Mouse (Mus musculus): Measurements from ENCODE around the gene 2410002F23Rik. TPM values are rescaled to one million over a fixed set of nuclear protein-coding genes. Genes with fewer than 3 reads are reported as not detected.
A peak's percentile ranks its signal among the peaks of the same experiment; 100 is the strongest.
"Not testable (repeated sequence)": the region's sequence is repeated elsewhere in the genome, so short reads cannot be mapped to it uniquely, and the experiment has no call there.

2410002F23Rik gene
- 99.8 and 109 TPM in 2 replicates for polyA plus RNA-seq (2016; fragmentation: Nextera tagmentation; extraction: Ambion mirVana)

DNA sequence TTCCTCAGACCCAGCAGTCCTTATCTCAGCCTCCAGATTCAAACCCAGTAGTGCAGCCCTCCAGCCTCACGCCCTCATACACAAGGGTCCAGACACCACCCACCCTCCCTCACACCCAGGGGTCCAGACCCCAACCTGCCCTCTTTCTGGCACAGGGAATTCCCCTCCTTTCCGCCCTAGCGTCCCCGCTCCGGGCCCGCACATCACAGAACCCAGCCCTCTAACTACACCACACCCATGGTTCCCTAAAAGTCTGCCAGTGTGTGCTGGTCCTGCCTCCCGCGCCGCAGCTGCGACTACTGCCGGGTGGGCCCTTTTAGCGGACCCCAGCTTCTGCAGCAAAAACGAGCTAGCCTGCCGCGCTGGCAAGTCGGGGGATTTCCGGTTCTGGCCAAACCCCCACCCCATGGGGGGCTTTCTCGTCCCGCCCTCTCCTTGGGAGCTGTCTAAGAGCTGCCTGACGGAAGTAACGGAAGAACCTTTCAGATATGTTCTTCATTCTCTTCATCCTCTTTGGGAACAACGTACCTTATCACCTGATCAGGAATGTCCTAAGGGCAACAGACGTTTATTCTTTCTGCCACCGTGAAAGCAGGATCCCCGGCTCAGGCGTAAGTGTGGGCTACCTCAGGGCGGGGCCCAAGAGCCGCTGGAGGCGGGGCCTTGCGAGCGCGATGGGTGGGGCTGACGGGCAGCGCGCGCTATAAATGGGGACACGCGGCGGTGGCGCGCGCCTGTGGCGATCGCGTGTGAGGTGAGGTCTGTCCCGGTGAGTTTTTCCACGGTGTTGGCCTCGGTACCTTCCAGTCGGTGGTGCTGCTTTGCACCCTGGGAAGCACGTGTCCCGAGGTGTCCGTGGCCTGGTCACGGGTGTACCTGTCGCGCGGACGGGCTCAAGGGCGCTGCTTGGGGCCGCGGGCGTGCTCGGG is at the start of gene 2410002F23Rik, which contains the start of gene 1700028J19Rik:
Gene 2410002F23Rik, plus strand, starts transcription at position 668 of the 929 bp plus-strand sequence.
Gene 1700028J19Rik, minus strand, starts transcription at position 641 of the 929 bp plus-strand sequence.
- under 1% methylated on average over 62 of the region's 62 CpGs for WGBS
- Histone ChIP-seq H3K27me3 (replicated peaks) (no peaks in the 10 kb centered on the region), H3K4me2 (peak within 1 kb of the TSS; percentile 81), H3K36me3 (peaks cover 33% of the 10 kb centered on the region), H3K9me3 (replicated peaks) (0 out of 2 replicates have a peak, but pooled peaks cover 3% of the 10 kb centered on the region), H3K9ac (peak within 1 kb of the TSS; percentile 92), H3K4me3 (peak within 1 kb of the TSS; percentile 89), H3K4me1 (replicated peaks) (peaks cover 28% of the 10 kb centered on the region), H3K27ac (ENCODE audit: poor library complexity, severe bottlenecking) (peak within 1 kb of the TSS; percentile 93)
- ATAC-seq (ENCODE audit: insufficient number of reproducible peaks, low FRiP score) = peak; percentile 92

DNA sequence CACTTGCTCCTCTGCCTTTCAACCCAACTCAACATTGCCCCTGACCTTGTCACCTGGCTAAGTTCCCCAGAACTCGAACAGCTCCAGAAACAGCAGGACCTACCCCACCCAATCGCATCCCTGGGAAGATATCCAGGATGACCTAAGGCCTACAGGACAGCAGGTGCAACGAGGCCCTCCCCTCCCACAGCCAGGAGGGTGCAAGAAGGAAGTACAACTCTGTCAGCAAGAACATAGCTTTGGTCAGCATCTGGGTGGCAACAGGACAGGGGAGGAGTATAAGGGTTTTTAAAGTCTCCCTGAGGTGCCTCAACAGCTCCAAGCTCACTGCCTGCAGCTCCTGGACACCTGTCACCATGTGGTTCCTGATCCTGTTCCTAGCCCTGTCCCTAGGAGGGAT is 48.6 kb upstream of the 2410002F23Rik start, which contains the start of gene Klk1b3:
Gene Klk1b3, plus strand, starts transcription at position 301 of the 400 bp plus-strand sequence.
- Histone ChIP-seq H3K4me2 (no peak within 1 kb of the TSS), H3K9me3 (replicated peaks) (no peaks in the 10 kb centered on the region), H3K4me1 (replicated peaks) (no peaks in the 10 kb centered on the region), H3K9ac (no peak within 1 kb of the TSS), H3K4me3 (no peak within 1 kb of the TSS), H3K36me3 (no peaks in the 10 kb centered on the region), H3K27ac (ENCODE audit: poor library complexity, severe bottlenecking) (no peak within 1 kb of the TSS), H3K27me3 (replicated peaks) (no peaks in the 10 kb centered on the region)
- no peak for ATAC-seq (ENCODE audit: insufficient number of reproducible peaks, low FRiP score)
- WGBS = 54% methylated on average over 3 of the region's 3 CpGs

DNA sequence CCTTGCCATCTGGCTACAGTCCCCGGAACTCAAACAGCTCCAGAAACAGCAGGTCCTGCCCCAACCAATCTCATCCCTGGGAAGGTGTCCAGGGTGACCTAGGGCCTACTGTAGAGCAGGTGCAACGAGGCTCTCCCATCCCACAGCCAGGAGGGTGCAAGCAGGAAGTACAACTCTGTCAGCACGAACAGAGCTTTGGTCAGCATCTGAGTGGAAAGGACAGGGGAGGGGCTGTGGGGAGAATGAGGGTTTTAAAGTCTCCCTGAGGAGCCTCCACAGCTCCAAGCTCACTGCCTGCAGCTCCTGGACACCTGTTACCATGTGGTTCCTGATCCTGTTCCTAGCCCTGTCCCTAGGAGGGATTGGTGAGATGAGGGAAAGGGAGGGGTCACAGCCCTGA is 39.4 kb upstream of the 2410002F23Rik start, which contains the start of gene Klk1b4:
Gene Klk1b4, plus strand, starts transcription at position 301 of the 400 bp plus-strand sequence.
- WGBS = 38% methylated on average over 3 of the region's 3 CpGs
- H3K4me2 ChIP-seq = not testable (repeated sequence)

DNA sequence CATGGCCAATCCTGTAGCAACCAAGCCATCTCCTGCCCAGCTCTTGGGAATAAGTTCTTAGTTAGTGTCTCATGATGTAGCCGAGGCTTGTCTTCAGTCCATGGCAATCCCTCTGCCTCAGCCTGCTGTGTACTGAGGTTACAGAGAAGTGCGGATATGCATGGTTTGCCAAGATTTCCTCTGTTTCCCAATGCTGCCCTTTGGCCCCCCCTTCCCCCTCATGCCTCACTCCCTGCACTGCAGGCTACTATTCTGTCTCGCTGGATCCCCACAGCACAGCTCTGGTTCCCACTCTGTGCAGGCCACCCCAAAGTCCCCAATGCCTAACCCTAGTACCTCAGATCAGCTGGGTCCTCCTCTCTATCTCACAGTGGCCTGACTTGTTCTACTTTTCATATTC is 38.2 kb upstream of the 2410002F23Rik start:
- H3K9me3 ChIP-seq (replicated peaks) = no peaks in the 10 kb centered on the region
- H3K36me3 ChIP-seq = no peaks in the 10 kb centered on the region
- no peak overlapping the region for H3K4me3 ChIP-seq
- H3K9ac ChIP-seq = no peak overlapping the region
- no peaks in the 10 kb centered on the region for H3K4me1 ChIP-seq (replicated peaks)
- H3K27ac ChIP-seq (ENCODE audit: poor library complexity, severe bottlenecking) = no peak overlapping the region
- no peak for ATAC-seq (ENCODE audit: insufficient number of reproducible peaks, low FRiP score)
- 68% methylated on average over 3 of the region's 3 CpGs for WGBS
- H3K4me2 ChIP-seq = no peak overlapping the region
- peaks cover 12% of the 10 kb centered on the region; the same call in 1 of the 2 replicates for H3K27me3 ChIP-seq (replicated peaks)

More for the DNA sequence above, 39.4 kb upstream of the 2410002F23Rik start, which contains the start of gene Klk1b4:
- H3K9me3 ChIP-seq (replicated peaks); H3K27ac ChIP-seq (ENCODE audit: poor library complexity, severe bottlenecking); H3K4me1 ChIP-seq (replicated peaks); H3K4me3 ChIP-seq; H3K9ac ChIP-seq; ATAC-seq (ENCODE audit: insufficient number of reproducible peaks, low FRiP score); H3K36me3 ChIP-seq: not testable (repeated sequence)
- peaks cover 12% of the 10 kb centered on the region; the same call in 1 of the 2 replicates for H3K27me3 ChIP-seq (replicated peaks)

DNA sequence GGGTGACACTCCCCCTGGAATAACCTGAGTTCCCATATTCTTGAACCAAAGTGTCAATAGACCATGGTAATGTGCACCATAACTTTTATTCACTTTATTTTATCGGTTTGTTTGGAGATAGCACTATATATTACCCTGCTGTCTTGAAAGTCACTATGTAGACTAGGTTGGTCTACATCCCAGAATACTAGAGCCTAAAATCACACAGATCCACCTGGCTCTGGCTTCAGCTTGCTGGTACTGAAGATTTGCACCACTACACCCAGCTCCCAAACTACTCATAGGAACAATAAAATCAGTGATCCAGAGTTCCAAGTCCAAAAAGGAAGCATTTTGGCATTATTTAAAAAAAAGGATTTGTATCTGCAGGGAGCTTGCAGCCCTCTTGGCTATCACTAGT is 30.9 kb upstream of the 2410002F23Rik start, which contains the start of gene Klk1b5:
Gene Klk1b5, plus strand, starts transcription at position 301 of the 400 bp plus-strand sequence.
- Histone ChIP-seq H3K4me1 (replicated peaks) (no peaks in the 10 kb centered on the region), H3K9ac (no peak within 1 kb of the TSS), H3K27me3 (replicated peaks) (peaks cover 7% of the 10 kb centered on the region; the same call in 1 of the 2 replicates), H3K36me3 (no peaks in the 10 kb centered on the region), H3K4me3 (no peak within 1 kb of the TSS), H3K27ac (ENCODE audit: poor library complexity, severe bottlenecking) (no peak within 1 kb of the TSS), H3K4me2 (no peak within 1 kb of the TSS), H3K9me3 (replicated peaks) (no peaks in the 10 kb centered on the region)
- WGBS = 62% methylated on average over 1 of the region's 1 CpGs
- no peak for ATAC-seq (ENCODE audit: insufficient number of reproducible peaks, low FRiP score)

DNA sequence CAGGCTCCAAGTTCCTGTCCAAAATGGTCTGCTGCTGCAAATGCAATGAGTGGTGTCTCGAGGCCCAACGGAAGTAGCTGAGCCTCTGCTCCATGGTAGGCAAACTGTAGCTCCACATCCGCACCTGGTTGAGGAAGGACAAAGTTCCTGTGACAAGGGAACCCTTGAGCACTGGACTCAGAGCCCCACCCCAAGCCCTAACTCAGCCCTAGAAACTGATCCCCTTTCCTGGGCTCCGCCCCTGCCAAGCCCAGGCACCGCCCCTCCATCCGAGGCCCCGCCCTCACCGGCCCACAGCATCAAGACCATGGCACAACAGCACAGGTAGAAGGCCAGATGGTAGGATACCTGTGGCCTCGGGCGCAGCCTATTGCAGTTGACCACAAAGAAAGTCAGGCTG is 24.9 kb upstream of the 2410002F23Rik start:
- not testable (repeated sequence) for H3K27ac ChIP-seq (ENCODE audit: poor library complexity, severe bottlenecking); H3K27me3 ChIP-seq (replicated peaks); H3K36me3 ChIP-seq; H3K4me3 ChIP-seq; H3K4me2 ChIP-seq; H3K4me1 ChIP-seq (replicated peaks); H3K9ac ChIP-seq; H3K9me3 ChIP-seq (replicated peaks)
- ATAC-seq (ENCODE audit: insufficient number of reproducible peaks, low FRiP score) = peak; percentile 39; the same call in 1 of the 2 replicates
- 57% methylated on average over 8 of the region's 10 CpGs for WGBS

DNA sequence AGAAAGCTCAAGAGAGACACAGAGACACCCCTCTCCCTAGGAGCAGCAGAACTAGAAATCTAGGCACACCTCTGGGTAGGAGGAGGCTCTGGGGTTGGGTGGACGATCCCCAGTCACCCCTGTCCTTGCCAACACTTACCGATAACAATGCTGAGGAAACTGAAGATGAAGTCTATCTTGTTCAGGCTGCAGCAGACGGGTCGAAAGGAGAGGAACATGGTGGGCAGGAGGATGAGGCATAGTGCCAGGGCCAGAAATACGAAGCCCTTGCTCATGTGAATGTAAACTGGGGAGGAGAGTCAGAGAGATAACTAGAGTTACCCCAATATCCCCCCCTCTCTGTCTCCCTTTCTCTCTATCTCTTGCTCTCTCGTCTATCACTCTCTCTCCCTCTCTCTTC is 24.2 kb upstream of the 2410002F23Rik start:
- not testable (repeated sequence) for H3K4me3 ChIP-seq; H3K9ac ChIP-seq; H3K4me2 ChIP-seq; H3K27me3 ChIP-seq (replicated peaks); H3K27ac ChIP-seq (ENCODE audit: poor library complexity, severe bottlenecking); H3K9me3 ChIP-seq (replicated peaks); H3K4me1 ChIP-seq (replicated peaks); ATAC-seq (ENCODE audit: insufficient number of reproducible peaks, low FRiP score); H3K36me3 ChIP-seq
- WGBS = 54% methylated on average over 6 of the region's 6 CpGs

DNA sequence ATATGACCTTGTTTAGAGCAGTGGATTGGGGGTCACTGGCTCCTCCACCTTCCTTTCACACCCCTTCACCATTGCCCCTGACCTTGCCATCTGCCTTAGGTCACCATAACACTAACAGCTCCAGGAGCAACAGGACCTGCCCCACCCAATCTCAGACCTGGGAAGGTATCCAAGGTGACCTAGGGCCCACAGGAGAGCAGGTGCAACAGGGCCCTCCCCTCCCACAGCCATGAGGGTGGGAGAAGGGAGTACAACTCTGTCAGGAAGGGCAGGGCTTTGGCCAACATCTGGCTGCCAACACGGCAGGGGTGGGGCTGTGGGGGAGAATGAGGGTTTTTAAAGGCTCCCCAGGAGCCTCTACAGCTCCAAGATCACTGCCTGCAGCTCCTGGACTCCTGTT is 21.4 kb upstream of the 2410002F23Rik start, which contains the start of gene Klk1:
Gene Klk1, plus strand, starts transcription at position 285 of the 400 bp plus-strand sequence.
- Histone ChIP-seq H3K9me3 (replicated peaks) (no peaks in the 10 kb centered on the region), H3K4me1 (replicated peaks) (no peaks in the 10 kb centered on the region), H3K27ac (ENCODE audit: poor library complexity, severe bottlenecking) (no peak within 1 kb of the TSS), H3K36me3 (no peaks in the 10 kb centered on the region), H3K27me3 (replicated peaks) (no peaks in the 10 kb centered on the region), H3K9ac (no peak within 1 kb of the TSS), H3K4me2 (no peak within 1 kb of the TSS), H3K4me3 (no peak within 1 kb of the TSS)
- ATAC-seq (ENCODE audit: insufficient number of reproducible peaks, low FRiP score) = no peak
- WGBS = 43% methylated on average over 1 of the region's 1 CpGs

DNA sequence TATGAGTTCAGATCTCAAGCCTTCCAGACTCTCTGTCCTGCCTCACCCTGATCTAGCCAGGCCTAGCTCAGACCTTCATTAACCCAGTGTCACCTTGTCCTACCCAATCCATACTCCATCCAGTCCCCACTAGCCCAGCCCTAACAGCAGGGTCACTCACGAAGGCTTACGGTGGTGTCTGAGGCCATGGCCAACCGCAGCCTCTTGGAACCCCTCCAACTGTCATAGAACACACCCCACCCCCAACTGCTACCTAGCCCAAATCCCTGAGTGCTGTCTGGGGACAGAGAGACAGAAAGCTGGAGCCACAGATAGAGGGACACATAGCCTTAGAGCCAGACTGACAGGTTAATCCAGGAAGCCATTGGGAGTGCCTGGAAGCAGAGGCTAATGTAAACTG is 10.6 kb upstream of the 2410002F23Rik start, which contains the start of gene Gm36864:
Gene Gm36864, plus strand, starts transcription at position 269 of the 400 bp plus-strand sequence.
- no peak for ATAC-seq (ENCODE audit: insufficient number of reproducible peaks, low FRiP score)

DNA sequence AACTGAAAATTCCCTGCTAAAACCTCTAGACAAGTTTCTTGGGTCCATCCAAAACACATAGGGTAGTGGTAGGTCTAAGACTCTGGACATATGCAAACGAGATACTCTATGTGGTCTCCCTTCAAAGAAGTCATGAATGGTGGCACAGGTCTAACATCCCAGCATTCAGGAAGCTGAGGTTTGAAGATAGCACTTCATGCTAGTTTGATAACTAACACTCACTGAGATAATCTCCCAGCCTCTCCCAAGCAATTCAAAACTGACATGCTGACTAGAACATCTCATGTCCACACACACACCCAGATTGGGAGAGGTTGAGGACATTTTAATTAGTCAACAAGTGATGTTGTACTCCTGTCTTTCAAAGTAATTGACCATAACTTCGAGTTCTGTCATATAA is 6.6 kb upstream of the 2410002F23Rik start:
- Histone ChIP-seq H3K4me3 (no peak overlapping the region), H3K36me3 (no peaks in the 10 kb centered on the region), H3K4me1 (replicated peaks) (no peaks in the 10 kb centered on the region), H3K27ac (ENCODE audit: poor library complexity, severe bottlenecking) (no peak overlapping the region), H3K4me2 (no peak overlapping the region), H3K27me3 (replicated peaks) (no peaks in the 10 kb centered on the region), H3K9ac (no peak overlapping the region), H3K9me3 (replicated peaks) (peaks cover 3% of the 10 kb centered on the region; the same call in 1 of the 2 replicates)
- ATAC-seq (ENCODE audit: insufficient number of reproducible peaks, low FRiP score) = no peak
- 59% methylated on average over 2 of the region's 2 CpGs for WGBS

More for the DNA sequence above, 10.6 kb upstream of the 2410002F23Rik start, which contains the start of gene Gm36864:
- no peaks in the 10 kb centered on the region for H3K4me1 ChIP-seq (replicated peaks)
- no peak within 1 kb of the TSS for H3K4me3 ChIP-seq
- H3K4me2 ChIP-seq = no peak within 1 kb of the TSS
- WGBS = 73% methylated on average over 3 of the region's 3 CpGs
- no peaks in the 10 kb centered on the region; the same call in 1 of the 2 replicates for H3K9me3 ChIP-seq (replicated peaks)
- no peaks in the 10 kb centered on the region for H3K36me3 ChIP-seq
- peaks cover 4% of the 10 kb centered on the region; the same call in 1 of the 2 replicates for H3K27me3 ChIP-seq (replicated peaks)
- H3K27ac ChIP-seq (ENCODE audit: poor library complexity, severe bottlenecking) = no peak within 1 kb of the TSS
- no peak within 1 kb of the TSS for H3K9ac ChIP-seq

DNA sequence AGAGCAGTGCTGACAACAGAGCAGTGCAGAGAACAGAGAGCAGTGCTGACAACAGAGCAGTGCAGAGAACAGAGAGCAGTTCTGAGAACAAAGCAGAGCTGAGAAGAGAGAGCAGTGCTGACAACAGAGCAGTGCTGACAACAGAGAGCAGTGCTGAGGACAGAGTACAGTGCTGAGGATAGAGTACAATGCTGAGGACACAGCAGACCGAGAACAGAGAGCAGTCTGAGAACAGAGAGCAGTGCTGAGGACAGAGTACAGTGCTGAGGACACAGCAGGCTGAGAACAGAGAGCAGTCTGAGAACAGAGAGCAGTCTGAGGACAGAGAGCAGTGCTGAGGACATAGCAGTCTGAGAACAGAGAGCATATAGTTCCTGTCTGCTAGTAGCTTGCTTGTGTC is 5.8 kb upstream of the 2410002F23Rik start:
- Histone ChIP-seq H3K36me3 (no peaks in the 10 kb centered on the region), H3K9ac (no peak overlapping the region), H3K9me3 (replicated peaks) (peaks cover 3% of the 10 kb centered on the region; the same call in 1 of the 2 replicates), H3K4me2 (no peak overlapping the region), H3K27me3 (replicated peaks) (no peaks in the 10 kb centered on the region), H3K4me3 (no peak overlapping the region), H3K27ac (ENCODE audit: poor library complexity, severe bottlenecking) (no peak overlapping the region), H3K4me1 (replicated peaks) (peaks cover 8% of the 10 kb centered on the region)
- 46% methylated on average over 1 of the region's 1 CpGs for WGBS
- ATAC-seq (ENCODE audit: insufficient number of reproducible peaks, low FRiP score) = no peak
